Comparison of ENCODE assay signal across 9 mouse cellular contexts in genomic region chr12:107752587-107752986, GRCm38 (mm10).
DNase-seq lines count a peak whose midpoint lies in the region; ATAC-seq and TF ChIP-seq lines count a peak whose summit lies in the region.
"Had no signal": no experiment of that assay in that cellular context is flagged by ENCODE, and none has a peak within 500 bp of the region (broad histone marks: within the 10 kb centered on the region; RNA-seq: fewer than 3 reads in every experiment).

No protein-coding gene starts in this region.

- TF ChIP-seq CTCF in lung, postnatal 0 days (IDR thresholded peaks at IDR 0.05), result no peak

- no peak for TF ChIP-seq EP300 in lung, postnatal 0 days (IDR thresholded peaks at IDR 0.05)

- H3K36me3 ChIP-seq in lung, postnatal 0 days (ENCODE audit: insufficient read depth, low read length), result no peaks in the 10 kb centered on the region

- no peak overlapping the region for H3K27ac ChIP-seq in lung, postnatal 0 days (ENCODE audit: low read length)

- DNase-seq in lung, postnatal 0 days (ENCODE audit: low spot score), result peak; percentile 15
- DNase-seq in lung, postnatal 4 days, result no peak
- peak; percentile 35 for DNase-seq in brain, adult 2 months (ENCODE audit: low read depth, low spot score)
- DNase-seq in thymus, postnatal 10 days (ENCODE audit: low spot score in 2 of 2), result peak; percentile 70 to 72
- no peak for DNase-seq in right cerebral cortex, adult 18-20 months
- no peak for DNase-seq in gastrocnemius, postnatal 14 days
- DNase-seq: left cerebral cortex, postnatal 4 days had no signal

- no peak overlapping the region for H3K9ac ChIP-seq in lung, postnatal 0 days (replicated peaks; ENCODE audit: low read depth)

- H3K4me2 ChIP-seq in lung, postnatal 0 days (replicated peaks; ENCODE audit: low read depth, low read length), result no peak overlapping the region

- intact Hi-C loops in gastrocnemius, postnatal 14 days (cut with DNase I; ENCODE audit: low total_unique reads), result no loop called here

- H3K4me1 ChIP-seq in lung, postnatal 0 days (ENCODE audit: insufficient read depth, low read depth, low read length), result peaks cover 4% of the 10 kb centered on the region; the same call in 1 of the 2 replicates

- WGBS in lung, postnatal 0 days, result 22% methylated on average over 8 of the region's 8 CpGs

- H3K9me3 ChIP-seq in lung, postnatal 0 days (ENCODE audit: low read length), result no peaks in the 10 kb centered on the region

- H3K4me3 ChIP-seq in lung, postnatal 0 days (ENCODE audit: low read depth, low read length), result no peak overlapping the region

- no peak for ATAC-seq in lung, postnatal 0 days
- ATAC-seq in inflammation-experienced regulatory T-cells, adult 6 months, result peak; percentile 67
- ATAC-seq in frontal cortex, adult (ENCODE audit: low TSS enrichment), result no peak

- H3K27me3 ChIP-seq in lung, postnatal 0 days (replicated peaks; ENCODE audit: insufficient read depth, low read length), result no peaks in the 10 kb centered on the region

Comparison
In these comparisons a context has a peak if more than half of its experiments do, and no peak if none do; other contexts are left out.
1. DNase-seq: peak in lung, postnatal 0 days (single experiment), brain, adult 2 months (single experiment) and thymus, postnatal 10 days (2 of 2); none in lung, postnatal 4 days (0 of 2), right cerebral cortex, adult 18-20 months (single experiment) and gastrocnemius, postnatal 14 days (single experiment).